Mouse (Mus musculus) hematopoietic stem cell, adult 5-6 weeks (primary cell): ENCODE measurements around the gene Plch1. TPM values are rescaled to one million over a fixed set of nuclear protein-coding genes. Genes with fewer than 3 reads are reported as not detected.
A peak's percentile ranks its signal among the peaks of the same experiment; 100 is the strongest.

Experiments
- ATAC-seq, 2 experiments: fragments of 125-278 bp in 1 of 2; replicated peaks in 1 of 2; 2 replicates each; pipeline ENCODE4 v1.8.0; 2016 to 2017; ENCODE audit warnings: inconsistent platforms in 2 of 2, mild to moderate bottlenecking in 2 of 2, moderate number of reproducible peaks in 2 of 2, low read depth in 1 of 2, moderate TSS enrichment in 1 of 2; ENCODE audit not compliant: low FRiP score in 2 of 2, poor library complexity in 2 of 2, severe bottlenecking in 2 of 2, insufficient read depth in 1 of 2, low TSS enrichment in 1 of 2
- total RNA-seq: library from RNA; stranded (forward); fragments of 172-1452, 232-1000 nt; gene quantifications from 2 replicates; pipeline ENCODE4 v1.2.3, GENCODE M21; 2017

The Plch1 gene
- total RNA-seq: 0.10 and 0.38 TPM in 2 replicates

DNA sequence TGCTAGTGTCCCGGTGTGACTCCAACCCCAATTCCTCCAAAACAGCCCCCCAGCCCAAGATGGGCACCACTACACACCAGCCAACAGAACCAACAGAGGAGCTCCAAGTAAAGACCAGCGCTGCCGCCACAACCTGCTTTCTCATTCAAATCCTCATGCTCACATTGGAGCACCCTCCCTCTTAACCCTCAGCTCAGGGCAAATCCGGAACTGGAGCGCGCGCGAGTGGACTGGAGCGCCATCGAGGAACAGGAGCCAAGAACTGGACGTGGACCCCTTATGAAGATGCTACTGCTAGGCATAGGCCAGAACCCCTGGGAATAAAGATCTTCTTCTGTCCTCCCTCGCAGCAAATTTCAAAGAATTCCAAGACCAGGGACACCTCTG is at the start of gene Plch1:
Gene Plch1 (minus strand): TSS at position 164 of the 387 bp plus-strand sequence.
- ATAC-seq: peak; percentile 91 to 93

DNA sequence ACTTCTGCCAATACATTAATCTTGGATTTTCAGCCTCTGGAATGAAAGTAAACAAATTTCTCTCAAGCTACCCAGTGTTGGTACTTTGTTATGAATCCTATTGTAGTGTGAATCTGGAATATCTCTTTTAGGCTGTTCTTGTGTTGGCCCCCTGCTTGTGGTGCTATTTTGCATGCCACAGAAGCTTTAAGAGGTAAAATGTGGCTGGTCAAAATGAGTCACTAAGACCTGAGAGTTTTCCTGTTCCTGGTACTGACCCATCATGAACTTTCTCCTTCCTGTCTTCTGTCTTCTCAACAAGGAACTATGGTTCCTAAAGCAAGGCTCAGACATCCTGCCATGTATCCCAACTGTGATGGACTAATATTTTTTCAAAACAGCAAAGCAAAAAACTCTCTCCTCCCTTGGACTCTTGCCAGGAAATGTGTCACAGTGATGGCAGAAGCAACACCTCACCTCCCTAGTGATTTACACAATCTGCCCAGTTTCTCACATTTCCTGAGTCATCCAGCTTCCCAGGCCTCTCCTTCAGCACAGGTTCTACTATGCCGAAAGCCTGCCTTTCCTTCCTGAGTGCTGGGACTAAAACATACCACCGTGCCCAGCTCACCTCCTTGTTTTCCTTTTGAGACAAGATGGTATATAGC is 42.1 kb upstream of the Plch1 start:
- ATAC-seq: no peak

DNA sequence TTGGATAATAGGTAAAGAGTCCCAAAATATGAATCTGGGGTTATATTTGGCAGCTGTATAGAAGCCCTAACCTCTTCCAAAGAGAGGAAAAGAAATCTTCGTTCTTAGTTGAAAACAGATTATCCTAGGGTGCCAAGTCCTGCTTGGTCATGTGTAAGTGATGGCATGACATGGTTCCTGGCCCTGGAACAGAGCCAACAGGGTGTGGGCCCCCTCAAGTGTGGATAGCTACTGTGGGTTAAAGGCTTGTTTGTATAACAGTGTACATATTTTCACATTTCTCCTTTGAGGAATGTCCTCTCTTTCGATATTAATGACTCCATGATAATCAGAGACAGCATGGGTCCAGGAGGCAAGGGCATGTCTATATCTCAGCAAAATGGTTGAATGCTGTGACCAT is 39.7 kb upstream of the Plch1 start:
- no peak for ATAC-seq

DNA sequence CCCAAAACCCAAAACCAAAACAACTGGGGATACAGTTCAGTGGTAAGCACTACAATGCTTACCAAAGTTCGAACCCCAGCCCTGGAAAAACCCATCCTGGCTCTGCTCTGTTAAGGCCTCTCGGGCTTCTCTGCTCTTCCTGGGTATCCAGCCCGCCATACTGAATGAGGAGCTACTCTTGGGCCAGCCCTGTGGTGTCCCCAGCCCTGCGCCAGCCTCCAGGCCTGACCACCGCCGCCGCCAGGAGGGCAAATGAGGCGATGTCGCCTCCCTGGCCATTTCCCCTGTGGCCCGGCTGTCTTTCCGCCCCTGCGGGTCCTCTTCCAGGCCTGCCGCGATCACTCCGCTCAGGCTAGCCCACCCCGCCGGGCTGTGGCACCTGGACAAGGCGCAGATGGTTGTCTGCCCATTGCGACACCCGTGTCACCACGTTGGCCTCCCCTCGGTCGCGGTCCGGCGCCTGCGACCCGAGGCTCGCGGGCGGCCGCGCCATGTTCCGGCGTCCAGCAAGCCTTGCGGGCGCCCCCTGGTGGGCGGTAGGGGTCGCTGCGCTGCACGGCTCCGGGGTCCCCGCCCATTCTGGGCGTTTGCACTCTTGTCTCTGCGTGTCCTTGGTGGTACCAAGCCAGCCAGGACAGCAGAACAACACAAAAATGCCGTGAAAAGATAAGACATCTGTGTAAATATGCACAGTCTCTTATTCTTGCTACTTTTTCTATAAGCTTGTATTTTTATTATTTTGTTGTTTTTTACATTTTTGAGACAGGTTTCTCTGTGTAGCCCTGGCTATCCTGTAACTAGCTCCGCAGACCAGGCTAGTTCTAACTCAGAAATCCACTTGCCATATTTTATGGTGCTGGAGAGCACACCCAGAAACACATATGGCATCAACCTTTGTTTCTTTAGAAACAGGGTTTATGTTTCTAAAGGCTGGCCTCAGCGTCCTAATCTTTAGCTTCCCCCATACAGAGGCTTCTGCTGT is 29.9 kb upstream of the Plch1 start, which contains the start of gene E130311K13Rik:
Gene E130311K13Rik (minus strand): TSS at position 595 of the 982 bp plus-strand sequence.
- peak; percentile 94 for ATAC-seq

DNA sequence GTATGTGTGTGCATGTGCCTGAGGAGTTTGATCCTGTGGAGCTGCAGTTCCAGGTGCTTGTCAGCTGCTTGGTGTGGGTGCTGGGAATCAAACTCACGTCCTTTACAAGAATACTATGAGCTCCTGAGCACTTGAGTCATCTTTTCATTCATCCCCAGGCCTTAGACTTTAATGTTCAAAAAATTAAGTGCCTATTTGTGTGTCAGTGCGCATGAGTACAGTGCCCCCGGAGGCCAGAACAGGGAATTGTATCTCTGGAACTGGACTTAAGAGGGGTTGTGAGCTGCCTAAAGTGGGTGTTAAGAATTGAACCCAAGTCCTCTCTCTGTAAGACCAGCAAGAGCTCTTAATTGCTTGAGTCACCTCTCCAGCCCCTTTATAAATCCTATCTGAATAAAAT is 20.4 kb upstream of the Plch1 start:
- ATAC-seq: peak; percentile 85 to 87; a peak in 3 of 4 replicates

DNA sequence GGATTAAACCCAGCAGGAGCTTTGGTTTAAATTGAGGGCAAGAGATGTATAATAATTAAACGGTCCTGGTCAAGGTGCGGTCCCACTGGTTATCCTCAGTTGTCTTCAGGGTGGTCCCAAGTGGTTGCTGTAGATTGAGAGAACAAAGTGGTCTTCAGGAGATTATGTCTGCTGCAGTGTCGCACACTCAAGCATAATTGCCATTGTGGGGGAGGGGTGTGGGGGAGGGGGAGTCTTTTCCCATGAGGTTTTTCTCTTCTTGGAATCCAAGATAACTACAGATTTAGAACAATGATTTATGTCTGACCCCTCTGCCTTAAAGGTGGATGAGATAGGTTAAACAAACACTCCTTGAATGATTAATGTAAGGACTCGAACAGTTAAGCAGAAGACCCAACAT is 11.0 kb upstream of the Plch1 start:
- ATAC-seq: no peak

DNA sequence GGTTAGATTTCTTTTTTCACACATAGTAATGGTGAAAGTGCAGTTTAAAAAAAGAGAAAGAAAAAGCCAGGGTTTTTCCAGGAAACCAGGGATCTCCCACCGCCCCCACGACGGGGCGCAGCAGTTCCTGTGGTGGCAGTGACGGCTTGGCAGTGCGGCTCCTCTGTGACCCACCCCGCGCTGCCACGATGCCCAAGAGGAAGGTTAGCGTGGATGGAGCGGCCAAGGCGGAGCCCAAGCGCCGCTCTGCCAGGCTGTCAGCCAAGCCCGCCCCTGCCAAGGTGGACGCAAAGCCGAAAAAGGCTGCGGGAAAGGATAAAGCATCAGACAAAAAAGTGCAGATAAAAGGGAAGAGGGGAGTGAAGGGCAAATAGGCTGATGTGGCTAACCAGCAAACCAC is 6.0 kb upstream of the Plch1 start:
- ATAC-seq: peak; percentile 98

DNA sequence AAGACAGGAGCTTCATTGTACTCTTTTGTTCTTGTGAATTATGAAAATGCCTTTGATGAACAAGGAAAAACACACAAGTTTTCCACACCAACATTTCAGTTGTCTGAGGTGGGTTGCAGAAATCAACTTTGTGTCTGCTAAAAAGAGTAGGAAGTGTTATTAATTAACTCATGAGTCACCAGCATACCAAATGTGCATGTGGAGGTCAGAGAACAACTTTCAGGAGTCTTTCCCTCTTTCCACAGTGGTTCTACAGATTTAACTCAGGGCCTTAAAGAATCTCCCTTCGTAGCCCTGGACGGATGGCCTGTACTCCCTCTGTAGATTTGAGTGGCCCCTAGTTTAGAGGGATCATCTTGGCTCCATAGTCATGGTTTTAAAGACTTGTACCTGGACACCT is 4.9 kb upstream of the Plch1 start:
- ATAC-seq: no peak

DNA sequence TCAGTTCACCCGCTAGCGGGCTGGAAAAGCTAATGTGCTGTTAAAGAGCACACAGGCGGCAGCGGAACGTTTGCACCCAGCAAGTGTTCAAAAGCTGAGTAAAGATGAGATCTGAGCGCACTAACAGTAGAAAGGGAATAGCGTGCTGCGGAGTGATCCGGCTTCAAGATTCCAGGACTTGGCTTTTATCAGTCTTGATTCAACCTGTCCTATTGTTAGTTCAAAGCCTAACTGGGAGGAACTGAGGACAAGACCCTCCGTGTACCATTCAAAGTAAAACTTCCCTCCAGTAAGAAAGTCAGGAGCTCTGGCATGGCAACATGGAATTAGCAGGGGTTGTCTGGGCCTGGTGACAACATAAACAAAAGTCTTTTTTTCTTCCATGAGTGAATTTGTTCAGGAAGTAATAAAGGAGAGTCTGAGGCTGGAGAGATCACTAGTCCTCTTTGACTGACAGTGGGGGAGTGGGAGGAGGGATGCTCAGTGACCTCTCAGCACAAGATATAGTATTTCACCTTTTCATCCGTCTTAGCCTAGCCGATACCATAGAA is 824 bp upstream of the Plch1 start:
- ATAC-seq: no peak

DNA sequence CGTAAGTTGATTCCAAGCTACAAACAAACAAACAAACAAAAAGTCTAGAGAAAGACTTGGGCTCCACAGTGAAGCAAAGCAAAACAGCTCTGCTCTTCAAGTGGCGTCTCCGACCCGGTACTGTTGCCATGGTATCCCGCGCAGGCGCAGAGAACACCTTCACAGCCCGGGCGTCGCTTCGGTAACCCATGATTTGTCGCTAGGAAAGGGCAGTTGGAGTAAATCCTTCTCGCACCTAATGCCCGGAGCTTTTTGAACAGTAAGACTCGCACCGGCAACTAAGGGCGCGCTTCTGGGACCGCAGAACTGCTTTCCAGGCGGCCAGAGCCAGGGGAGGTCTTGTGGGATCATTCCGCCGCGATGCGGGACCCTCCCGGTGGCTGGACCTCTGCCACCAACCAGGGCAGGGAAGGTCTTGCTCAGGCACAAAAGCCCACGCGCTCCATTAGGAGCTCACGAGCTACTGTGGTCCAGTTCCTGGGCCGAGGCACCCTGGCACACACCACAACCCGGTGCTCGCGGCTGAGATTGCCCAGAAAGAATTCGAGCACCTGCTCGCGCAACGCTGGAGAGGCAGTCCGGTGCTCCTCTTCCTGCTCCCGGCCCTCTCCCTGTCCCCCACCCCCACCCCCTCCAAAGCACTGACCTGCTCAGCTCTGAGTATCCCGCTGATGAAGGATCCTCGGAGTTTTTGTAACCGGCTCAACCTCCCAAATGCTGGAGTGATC is 527 bp downstream of the Plch1 start:
- peak; percentile 63 to 73 for ATAC-seq

DNA sequence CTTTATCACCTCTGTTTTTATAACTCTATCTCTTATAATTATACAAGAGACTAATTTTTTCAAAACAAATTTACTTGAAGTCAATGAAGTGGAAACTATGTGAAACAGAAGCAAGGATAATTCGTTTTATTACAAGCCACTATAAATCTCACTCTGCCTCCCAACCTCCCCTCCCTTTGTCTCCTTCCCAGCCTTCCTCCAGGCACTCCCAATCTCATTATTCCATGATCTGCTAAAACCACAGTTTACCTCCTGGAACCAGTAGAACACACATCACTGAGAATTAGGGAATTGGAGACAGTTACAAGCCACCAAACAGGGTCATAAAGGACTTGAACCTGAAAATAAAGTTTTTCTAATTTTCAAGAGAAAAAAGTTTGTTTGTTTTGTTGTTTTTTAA is 2.1 kb downstream of the Plch1 start:
- no peak for ATAC-seq

GRCm38 (mm10) chr3:63896303-63896702 is 3.0 kb downstream of the Plch1 start:
- no peak for ATAC-seq

DNA sequence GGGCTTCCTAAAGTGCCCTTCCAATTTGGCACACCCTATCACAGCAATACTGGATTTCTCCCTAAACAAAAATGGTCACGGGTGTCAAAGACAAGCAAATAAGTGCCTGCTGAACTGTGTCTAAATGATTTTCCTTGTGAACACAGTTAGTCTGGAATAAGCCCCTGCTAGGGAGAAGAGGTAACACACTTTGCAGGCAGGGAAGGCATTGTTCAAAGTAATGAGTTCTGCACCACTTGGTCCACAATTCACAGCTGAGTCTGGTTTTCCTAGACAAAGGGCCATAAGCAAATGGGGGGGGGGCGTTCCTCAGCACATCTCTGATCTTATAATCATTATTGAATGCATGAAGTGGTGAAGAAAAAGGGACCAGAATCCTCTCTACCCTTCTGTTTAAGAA is 3.5 kb downstream of the Plch1 start:
- no peak for ATAC-seq

- peak; percentile 84 to 89 for ATAC-seq
Measured at GRCm38 (mm10) chr3:63893677-63894076, 5.6 kb downstream of the Plch1 start.

DNA sequence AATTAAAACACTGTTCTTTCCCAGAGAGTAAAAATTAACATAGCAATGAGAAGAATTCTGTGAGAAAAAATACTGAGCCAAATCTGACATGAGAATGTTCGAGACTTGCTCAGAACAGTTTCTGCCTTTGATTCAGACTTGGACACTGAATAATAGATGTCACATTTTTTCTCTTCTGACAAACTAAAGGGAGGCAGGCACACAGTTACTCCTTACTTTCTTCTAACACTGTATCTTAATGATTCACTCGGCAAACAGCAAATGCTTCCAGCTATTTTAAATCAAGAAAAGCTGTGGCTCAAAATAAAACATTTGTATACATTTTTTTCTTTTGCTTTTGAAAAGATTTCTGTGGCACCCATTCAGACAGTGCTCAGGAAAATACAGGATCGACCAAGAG is 7.1 kb downstream of the Plch1 start:
- no peak for ATAC-seq

- no peak for ATAC-seq
Measured at GRCm38 (mm10) chr3:63881065-63881464, 18.2 kb downstream of the Plch1 start.

GRCm38 (mm10) chr3:63878995-63879666 is 20.1 kb downstream of the Plch1 start:
- ATAC-seq: no peak
